Mouse (Mus musculus): ENCODE data around the gene Atg10. TPM values are rescaled to one million over a fixed set of nuclear protein-coding genes. Genes with fewer than 3 reads are reported as not detected.
A peak's percentile ranks its signal among the peaks of the same experiment; 100 is the strongest.
"Not testable (repeated sequence)": the region's sequence is repeated elsewhere in the genome, so short reads cannot be mapped to it uniquely, and the experiment has no call there.

Atg10 gene
- total RNA-seq, 2 experiments from 2014 or later, result 16.9 to 18.9 TPM

DNA sequence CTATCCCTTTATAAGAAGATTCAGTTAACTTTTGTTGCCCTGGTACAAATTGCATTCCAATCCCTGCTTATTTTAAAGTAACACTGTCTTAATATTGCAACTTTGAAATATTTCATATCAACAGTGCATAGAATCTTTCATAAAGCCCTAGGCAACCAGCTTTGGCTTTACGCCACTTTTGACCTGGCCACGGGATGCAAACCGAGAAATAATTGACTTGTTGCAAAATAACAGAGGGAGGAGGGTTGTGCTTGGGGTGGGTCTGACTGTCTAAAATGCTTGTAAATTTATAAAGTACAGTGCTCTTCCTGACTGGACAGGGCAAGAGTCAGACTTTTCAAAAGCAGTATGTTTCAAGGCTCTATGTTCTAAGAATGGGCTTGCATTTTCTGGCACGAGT lies 259.3 kb downstream of the Atg10 start:
- no peak for ATAC-seq (replicated peaks; ENCODE audit: poor library complexity, severe bottlenecking)

DNA sequence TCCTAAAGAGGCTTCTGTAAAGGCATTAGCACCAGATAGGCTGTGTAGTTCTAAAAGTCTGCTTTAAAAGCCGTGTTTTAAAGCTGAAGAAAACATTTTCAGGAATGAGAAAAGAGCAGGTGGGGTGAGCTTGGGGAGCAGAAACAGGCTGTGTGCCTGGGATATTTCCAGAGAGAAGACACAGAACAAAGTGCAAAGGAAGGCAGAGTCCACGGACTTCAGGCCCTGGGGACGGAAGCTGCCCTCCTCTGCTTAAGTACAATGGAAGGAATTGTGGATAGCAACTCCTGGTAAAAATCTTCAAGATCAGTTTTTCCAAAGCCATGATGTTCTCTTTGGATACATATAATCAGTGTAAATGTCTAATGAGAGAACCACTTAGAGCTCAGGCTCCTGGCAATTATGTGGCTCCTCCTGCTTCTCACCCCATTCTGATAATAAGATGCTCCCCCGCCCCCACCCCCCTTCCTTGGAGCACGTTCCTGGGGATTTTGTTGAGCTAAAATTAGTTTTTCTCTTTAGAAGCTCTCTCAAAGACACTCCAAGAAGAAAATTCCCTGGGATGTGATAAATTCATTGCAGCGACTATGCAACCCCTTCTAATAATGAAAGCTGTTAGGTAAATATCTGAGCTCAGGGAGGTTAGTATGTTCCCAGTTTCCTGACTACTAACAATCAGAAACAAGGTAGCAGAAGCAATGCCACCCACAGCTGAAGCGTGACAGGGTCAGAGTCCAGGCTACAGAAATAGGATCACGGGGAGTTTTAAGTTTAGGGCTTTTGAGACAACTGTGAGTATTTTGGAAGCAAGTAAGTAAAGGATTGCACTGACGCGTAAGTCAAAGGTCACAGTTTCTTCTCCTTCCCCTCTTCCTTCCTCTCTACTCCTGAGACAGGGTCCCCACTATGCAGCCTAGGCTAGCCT lies 260.7 kb downstream of the Atg10 start:
- no peak for ATAC-seq (replicated peaks; ENCODE audit: poor library complexity, severe bottlenecking)

DNA sequence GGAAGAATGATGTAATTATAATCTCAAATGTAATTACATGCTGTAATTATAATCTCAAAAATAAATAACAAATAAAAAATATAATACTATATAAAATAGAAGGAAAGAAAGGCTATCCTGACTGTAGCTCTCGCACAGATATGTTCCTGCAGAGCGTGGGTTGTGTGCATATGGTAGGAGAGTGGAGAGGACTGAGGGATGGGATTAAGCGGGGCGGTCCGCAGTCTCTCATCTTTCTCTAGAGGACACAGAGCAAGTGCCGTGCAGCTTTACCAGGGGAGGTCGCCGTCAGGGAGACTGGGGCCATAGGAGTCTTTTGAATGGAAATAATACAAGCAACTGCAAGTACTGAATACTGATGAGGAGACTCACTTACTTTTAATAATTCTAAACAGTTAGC lies 263.2 kb downstream of the Atg10 start:
- no peak for ATAC-seq (replicated peaks; ENCODE audit: poor library complexity, severe bottlenecking)

DNA sequence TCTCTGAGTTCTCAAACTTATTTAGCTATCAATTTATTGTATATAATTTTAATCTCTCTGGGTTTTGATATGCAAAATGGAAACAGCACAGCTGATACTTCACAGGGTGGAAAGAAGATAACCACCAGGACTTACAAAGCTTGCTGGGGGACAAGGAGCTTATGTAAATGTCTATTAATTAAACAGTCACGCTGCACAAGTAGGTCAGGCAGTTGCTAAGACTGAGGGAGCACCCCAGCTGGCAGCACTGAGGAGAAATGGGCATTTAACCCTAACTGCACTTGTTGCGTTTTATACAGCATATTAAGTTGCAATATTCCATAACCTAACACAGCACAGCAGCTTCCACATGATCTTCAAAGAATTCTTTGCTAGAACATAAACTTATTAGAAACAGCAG lies 264.9 kb downstream of the Atg10 start:
- no peak for ATAC-seq (replicated peaks; ENCODE audit: poor library complexity, severe bottlenecking)

DNA sequence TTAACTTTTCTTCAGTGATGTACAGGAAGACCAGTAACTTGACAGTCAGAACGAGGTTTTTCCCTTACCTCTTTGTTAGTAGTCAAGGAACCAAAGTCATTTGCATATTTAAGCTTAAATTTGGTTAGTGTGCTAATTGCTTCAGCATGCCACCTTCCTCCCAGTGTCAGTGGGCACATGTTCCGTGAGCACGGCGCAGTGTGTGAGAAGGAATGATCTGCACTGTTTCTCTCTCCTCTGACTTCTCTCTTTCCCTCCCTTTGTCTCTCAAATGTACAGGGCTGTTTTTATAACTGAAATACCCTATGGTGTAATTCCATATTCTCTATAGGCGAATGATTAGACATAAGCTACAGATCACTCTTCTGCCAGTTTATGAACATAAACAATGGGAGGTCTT lies 284.2 kb downstream of the Atg10 start:
- ATAC-seq (replicated peaks; ENCODE audit: poor library complexity, severe bottlenecking), result no peak

DNA sequence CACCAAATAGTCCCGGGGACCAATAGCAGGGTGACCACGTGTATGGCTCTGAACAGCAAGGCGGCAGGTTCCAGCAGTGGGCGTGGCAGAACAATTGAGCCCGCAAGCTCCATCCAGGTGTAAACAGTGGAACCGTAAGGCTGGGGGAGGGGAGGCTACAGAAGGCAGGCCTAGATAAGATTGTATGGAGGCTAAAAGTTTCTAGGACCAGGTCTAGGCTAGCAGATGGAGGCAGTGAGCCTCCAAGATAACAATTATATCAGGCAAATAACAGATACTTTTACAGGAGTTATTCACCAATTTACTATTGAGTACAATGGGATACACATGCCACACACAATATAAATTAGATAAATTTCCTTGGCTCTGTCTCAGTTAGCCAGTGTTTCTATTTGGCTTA lies 284.6 kb downstream of the Atg10 start:
- no peak for ATAC-seq (replicated peaks; ENCODE audit: poor library complexity, severe bottlenecking)

DNA sequence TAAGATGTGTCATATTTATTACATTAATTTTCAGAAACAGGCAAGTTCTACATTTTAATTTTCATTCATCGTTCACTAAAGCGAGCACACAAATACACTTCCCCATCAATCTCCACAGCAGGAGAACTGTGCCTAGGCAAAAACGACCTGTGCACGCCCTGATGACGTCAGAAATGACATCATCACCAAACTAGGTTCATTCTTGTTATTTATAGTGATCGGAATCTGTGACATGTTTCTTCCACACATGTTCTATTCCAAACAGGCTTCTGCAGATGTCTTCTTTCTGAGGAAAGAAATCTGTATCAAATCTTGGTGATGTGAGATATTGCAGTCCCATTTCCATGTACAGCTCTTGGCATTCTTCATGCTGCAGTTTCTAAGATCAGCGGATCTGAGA lies 287.9 kb downstream of the Atg10 start:
- ATAC-seq (replicated peaks; ENCODE audit: poor library complexity, severe bottlenecking), result no peak

DNA sequence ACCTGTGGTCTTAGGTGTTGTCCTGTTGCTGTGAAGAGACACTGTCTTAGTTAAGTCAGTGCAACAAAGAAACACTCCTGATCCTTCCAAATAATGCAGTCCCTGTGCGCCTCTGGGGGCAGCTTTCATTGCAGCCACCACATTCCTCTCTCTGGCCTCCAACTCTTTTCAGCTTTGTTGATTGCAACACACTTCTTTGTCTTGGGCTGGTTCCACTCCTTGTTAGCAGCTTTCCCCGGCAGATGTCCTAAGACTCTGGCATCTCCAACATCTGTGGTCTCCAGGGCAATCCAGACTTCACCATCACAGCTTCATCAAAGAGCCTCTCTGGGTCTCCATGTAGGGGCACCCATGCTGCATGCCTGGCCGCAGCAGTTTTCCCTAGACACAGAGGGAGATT lies 290.5 kb downstream of the Atg10 start:
- no peak for ATAC-seq (replicated peaks; ENCODE audit: poor library complexity, severe bottlenecking)

DNA sequence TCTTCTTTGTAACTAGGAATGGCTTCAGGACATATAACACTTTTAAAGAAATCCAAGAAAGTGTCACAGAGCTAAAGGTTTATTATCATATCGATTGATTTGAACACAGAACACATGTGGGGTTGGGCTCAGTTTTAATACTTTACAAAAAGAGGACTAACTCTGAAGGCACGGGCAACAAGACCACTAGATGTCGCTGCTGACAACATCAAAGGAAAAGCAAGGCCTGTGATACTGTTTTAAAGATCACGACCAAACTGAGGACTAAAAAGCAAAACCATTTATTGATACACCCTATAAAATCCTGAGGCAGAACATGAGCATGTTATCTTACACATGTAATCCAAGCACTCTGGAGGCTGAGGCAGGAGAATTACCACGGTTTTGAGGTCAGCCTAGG lies 293.9 kb downstream of the Atg10 start:
- ATAC-seq (replicated peaks; ENCODE audit: poor library complexity, severe bottlenecking), result peak; percentile 60

DNA sequence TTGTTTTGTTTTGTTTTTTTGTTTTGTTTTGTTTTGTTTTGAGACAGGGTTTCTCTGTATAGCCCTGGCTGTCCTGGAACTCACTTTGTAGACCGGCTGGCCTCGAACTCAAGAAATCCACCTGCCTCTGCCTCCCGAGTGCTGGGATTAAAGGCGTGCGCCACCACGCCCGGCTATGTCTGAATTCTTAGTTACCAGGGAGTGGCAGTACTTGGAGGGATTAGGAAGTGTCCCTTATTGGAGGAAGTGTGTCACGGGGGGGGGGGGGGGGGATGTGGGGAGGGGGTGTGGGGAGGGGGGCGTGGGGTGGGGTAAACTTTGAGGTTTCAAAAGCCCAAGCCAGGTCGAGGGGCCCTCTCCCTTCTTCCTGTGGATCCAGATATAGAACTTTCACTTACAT lies 295.5 kb downstream of the Atg10 start:
- ATAC-seq (replicated peaks; ENCODE audit: poor library complexity, severe bottlenecking), result not testable (repeated sequence)

DNA sequence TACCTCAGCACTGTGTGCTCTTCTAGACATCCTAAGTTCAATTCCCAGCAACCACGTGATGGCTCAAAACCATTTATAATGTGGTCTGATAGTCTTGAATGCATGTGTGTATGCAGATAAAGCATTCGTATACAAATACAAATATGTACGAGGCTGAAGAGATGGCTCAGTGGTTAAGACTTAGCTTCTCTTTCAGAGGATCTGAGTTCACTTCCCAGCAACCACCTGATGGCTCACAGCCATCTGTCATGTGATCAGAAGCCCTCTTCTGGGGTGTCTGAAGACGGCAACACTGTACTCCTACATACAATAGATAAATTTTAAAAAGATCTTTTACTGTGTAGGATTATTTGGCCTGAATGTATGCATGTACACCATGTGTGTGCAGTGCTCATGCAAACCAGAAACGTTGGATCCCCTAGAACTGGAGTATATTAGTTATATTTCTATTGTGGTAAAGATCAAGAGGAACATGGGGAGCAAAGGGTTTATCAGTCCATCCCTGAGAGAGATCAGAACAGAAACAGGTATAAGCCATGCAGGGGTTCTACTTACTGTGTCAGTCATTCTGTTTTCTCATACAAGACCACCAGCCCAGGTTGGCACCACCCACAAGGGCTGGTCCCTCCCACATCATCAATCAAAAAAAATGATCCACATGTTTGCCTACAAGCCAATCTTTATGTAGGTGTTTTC lies 296.7 kb downstream of the Atg10 start:
- ATAC-seq (replicated peaks; ENCODE audit: poor library complexity, severe bottlenecking), result no peak

DNA sequence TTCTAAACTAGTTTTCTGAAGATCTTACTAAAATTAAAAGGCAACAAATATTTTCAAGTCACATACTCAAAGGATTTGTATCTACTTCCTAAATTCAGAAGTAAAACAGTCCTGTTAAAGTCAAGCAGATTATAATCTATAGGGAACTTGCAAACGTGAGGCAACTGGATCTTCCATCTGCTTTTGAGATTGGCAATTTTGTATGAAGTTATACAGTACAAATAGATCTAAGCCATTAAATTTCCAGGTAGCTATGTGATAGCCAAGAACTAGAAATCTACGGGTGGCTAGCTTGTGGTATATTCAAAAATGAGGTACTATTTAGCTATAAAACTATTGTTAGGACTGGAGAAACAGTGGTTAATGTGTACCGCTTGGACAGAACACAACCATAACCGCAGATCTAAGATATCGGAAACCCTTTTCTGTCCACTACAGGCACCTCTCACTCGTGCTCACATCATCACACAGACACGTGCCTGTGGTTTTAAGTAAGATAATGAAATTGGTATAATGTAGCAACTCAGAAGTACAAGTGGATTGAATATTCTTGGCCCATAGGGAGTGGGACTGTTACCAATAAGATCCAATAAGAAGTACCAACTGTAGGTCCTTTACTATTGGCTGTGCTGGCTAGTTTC lies 297.5 kb downstream of the Atg10 start:
- no peak for ATAC-seq (replicated peaks; ENCODE audit: poor library complexity, severe bottlenecking)

DNA sequence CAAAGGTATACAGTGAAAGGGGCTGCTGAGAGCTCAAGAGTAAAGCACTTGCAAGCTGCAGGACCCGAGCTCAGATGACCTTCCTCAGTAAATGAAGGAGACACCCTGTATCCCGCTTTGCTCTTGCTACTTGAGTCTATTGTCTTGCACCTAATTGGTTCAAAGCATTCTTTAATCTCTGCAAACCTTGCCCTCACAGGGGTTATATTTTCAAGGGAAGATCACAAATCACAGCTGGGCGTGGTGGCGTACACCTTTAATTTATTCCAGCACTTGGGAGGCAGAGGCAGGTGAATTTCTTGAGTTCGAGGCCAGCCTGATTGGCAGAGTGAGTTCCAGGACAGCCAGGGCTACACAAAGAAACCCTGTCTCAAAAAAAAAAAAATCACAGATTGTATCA lies 298.6 kb downstream of the Atg10 start:
- ATAC-seq (replicated peaks; ENCODE audit: poor library complexity, severe bottlenecking), result no peak

DNA sequence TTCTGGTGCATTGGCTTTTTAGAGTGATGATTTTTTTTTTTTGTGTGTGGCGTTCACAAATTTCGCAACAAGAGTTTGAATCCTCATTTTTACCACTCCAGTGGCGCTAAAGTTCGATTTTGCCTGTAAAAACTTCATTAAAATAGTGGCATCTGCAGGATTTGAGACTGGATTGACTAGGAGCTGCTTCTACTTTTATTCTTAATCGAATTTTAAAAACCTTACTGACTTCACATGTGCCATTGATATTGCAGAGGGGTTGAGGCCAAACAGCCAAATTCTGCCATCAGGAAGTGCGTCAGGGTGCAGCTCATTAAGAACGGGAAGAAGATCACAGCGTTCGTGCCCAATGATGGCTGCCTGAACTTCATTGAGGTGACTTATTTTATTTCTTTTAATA lies 299.7 kb downstream of the Atg10 start:
- ATAC-seq (replicated peaks; ENCODE audit: poor library complexity, severe bottlenecking), result no peak

DNA sequence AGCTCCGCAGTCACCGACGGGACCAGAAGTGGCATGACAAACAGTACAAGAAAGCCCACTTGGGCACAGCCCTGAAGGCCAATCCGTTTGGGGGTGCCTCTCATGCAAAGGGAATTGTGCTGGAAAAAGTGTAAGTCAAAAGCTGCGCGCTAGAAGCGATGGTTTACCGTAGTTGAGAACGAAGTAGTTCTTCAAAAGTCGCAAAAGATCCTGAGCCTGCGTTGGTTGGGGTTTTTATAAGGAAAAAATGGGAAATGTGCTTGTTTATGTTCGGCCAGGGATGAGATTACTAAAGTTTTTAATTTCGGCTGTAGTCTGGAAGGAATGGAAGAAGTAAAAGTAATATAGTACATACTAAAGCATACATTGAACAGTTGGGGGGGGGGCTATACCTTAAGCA lies 300.2 kb downstream of the Atg10 start:
- ATAC-seq (replicated peaks; ENCODE audit: poor library complexity, severe bottlenecking), result not testable (repeated sequence)

DNA sequence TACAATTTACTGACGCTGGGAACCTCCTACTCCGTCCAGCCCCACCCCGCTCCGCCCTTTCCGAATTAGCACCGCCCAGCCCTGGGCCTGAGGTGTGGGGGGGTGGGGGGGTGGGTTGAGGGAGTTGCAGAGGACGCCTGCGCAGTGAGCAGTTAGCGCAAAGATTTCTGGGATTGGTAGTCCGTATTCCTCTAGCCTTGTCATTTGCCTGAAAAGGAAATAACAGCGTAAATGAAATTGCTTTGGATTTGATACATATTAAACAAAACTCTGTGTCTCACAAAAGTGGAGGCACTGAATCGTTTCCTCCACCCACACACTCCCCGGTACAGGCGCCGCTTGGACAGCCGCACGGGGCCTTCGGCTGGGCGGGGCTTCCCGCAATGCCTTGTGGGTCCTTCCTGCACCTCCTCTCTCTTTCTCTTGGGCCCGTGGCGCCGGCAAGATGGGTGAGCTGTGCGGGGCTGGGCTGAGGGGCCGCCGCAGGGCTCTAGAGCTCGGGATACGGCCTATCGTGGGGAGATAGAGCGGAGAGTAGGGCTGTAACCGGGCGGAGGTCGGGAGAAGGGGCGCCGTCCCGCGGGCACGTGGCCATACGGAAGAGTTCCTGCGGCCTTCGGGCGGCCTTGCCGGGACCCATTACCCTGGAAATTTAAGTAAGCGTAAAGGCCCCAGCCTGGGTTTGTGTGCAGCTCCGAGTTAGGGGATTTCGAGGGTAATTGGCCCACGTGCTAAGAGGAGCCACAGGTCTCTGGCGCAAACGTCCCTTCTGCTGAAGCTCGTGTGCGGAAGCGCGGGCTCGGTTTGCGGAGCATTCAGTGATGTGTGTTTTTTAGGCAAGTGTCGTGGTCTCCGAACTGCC lies 300.8 kb downstream of the Atg10 start, which contains the start of gene Rps23:
Gene Rps23, plus strand, starts transcription at position 208 of the 862 bp plus-strand sequence.
- ATAC-seq (replicated peaks; ENCODE audit: poor library complexity, severe bottlenecking), result peak; percentile 89

DNA sequence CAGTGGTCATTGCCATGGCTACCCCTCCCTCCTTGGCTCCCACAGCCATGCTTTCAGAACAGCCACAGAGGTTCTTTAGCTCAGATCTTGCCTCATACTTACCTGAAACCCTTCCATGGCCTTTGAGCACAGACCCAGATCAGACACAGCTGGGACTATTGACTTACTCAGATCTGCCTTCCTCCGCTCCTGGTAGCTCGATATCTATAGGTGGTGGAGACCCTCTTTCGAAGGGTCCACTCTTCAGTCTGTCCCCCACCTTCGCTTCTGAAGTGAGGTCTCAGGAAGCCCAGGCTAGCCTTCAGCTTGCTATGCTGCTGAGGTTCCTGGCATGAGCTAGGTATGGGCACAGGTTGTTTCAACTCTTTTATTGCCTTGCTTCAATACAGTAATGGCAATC lies 309.0 kb downstream of the Atg10 start:
- ATAC-seq (replicated peaks; ENCODE audit: poor library complexity, severe bottlenecking), result no peak

DNA sequence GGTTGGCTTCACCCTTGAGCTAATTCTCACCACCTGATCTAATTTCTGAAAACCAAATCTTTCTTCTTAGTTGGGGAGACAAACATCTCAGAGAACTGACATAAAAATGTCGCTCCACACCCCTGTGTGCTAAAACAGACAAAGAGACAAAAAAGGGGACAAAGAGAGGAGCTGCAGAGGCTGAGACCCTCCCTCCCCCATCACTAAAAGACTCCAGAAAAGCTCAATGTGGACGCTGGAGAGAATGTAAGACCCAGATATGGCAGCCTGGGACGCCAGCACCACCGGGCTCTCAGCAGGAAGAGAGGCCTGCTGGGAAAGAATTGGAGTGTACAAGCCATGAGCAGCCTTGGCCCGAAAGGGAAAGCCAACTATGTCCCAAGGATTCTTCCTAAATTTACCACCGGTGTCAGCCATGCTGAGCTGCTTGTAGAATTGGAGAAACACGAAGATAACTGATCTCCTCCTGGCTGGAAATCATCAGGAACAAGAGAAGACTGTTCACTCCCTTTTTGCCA lies 310.0 kb downstream of the Atg10 start:
- ATAC-seq (replicated peaks; ENCODE audit: poor library complexity, severe bottlenecking), result no peak

DNA sequence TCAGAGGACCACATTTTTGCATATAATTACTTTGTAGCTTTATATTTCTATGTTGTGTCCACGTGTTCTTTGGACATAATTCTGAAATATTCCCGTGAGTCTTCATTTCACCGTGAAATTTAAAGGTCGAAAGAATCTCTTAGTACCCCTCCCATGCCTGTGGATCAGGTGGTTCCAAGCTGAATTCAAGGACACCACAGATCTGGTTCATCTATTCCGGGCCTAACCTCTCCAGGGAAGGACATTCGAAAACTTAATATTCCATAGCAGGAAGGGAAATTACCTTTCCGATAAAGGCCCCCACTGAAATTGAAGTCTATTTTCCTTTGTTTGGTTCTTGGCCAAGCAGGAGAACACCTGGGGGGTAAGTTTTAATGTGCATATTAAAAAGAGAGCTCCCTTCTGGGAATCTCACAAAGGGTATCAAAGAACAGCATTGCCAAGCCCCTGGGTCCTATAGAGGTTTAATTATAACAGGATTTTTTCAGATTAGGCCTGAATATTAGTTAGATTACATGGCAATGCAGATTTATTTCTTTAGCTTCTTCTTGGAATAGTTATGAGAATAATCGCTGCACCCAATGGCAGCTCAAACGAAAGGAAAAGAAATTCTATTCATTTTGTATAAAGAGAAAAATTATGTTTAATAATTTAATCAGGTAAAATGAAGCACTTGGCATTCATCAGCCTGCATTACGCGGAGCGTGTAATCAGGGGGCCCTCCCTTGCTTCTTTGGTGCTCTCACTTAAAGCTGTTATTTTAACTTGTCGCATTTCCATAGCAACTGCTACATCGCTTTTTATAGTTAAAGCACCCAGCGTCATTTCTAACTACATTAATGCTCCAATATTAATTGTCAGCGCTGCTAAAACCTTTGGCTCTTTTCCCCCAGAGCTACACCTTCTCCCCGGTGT lies 310.8 kb downstream of the Atg10 start:
- no peak for ATAC-seq (replicated peaks; ENCODE audit: poor library complexity, severe bottlenecking)
